Mouse (Mus musculus): ENCODE measurements around the gene Gm5615.

Gm5615 gene

GRCm38 (mm10) chr9:36541863-36542262 lies at the start of gene Gm5615:
Gm5615 (minus strand) TSS chr9:36541963.
- no peak for DNase-seq

GRCm38 (mm10) chr9:36582535-36582934 lies 40.8 kb upstream of the Gm5615 start, which contains the start of gene Gm17689:
Gm17689 (minus strand) TSS chr9:36582635.
- DNase-seq, result no peak

GRCm38 (mm10) chr9:36504211-36504610 lies 37.6 kb downstream of the Gm5615 start:
- DNase-seq, result no peak

GRCm38 (mm10) chr9:36495824-36496223 lies 45.9 kb downstream of the Gm5615 start:
- no peak for DNase-seq

- DNase-seq, result no peak
Observed at GRCm38 (mm10) chr9:36494501-36495220, 47.1 kb downstream of the Gm5615 start.
